Mouse (Mus musculus) spleen, postnatal 14 days (tissue): ENCODE measurements around the gene Arhgap6.

Experiments
- DNase-seq, 2 experiments: peaks; one replicate each; pipeline ENCODE4 v3.0.0; 2021 to 2022; ENCODE audit warnings: low spot score in 2 of 2

The Arhgap6 gene

DNA sequence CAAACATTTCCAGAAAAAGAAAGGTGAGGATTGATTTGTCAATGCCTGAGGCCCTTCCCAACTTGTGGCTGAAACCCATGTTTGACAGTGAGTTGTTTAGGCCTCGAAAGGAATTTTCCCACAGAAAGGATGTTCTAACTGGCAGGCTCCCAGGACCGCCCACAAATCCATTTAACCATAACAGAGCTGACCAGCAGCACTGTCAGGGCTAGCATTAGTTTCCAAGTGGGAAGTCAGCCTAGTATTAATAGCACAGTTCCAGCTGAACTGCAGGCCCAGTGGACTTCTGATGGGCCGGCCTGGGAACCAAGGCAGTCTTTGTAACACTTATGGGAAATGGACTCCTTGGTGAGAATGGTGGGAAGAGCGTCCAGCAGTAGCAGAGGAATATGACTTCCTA is 317.8 kb downstream of the Arhgap6 start:
- no peak for DNase-seq

DNA sequence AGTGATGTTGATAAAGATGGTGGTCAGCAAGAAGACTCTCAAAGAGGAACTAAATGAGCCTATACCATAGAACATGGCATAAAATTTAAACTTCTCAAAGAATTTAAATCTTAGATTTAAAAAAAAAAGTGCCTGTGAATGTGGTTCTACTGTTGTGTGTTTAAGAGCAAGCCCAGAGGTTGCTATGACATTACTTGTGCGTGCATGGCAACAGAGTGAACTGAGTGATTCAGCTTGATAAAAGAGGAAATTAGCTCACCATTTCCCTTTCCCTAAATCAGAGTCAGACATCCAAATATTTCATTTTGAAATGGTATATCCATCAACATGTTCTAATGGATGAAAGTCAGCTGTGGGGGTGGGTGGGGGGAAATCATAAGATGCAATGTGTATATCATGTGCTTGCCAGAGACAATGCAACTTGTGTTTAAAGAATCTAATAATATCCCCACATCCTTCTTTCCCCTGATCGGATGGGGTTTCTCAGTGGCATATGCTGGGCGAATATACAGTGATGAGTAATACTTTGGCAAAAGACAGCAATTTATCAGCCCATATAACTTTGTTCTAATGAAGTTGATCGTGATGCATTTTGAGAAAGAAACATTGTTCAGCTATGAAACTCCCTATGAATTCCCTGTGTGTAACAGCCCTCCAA is 328.3 kb downstream of the Arhgap6 start:
- DNase-seq: no peak

DNA sequence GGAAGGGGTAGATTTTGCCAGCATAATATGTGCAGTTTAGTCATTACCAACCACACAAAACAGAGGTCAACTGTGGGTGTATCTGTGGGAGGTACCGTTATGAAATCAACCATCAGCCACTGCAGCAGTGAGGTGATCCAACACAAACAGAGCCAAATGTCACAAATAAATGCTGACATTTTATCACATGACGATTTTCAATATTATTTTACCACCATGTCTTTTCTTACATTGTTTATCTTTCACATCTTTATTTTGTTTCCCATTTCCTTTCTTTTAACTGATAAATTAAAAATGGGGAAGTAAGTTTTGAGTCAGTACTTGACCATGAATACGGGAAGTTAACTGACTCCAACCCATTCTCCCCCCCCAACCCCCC is 328.9 kb downstream of the Arhgap6 start:
- DNase-seq: no peak

DNA sequence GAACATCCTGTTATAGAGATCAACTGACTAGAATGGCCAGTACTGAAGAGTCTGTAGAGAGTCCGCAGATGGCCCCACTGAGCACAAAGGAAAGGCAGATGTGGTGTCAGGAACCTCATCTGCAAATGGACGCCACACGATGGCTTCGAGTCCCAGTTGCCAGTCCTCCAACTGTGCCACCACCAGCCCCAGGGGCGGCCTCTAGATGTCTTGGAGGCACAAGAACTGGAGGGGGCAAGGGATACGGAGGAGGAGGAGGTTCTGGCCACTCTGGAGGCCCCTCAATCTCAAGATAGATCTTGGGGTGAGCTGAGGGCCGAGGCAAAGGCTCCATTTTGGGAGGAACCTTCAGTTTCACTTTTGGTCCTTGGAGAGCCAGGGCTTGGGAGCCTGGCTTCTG is 344.9 kb downstream of the Arhgap6 start:
- DNase-seq: no peak

DNA sequence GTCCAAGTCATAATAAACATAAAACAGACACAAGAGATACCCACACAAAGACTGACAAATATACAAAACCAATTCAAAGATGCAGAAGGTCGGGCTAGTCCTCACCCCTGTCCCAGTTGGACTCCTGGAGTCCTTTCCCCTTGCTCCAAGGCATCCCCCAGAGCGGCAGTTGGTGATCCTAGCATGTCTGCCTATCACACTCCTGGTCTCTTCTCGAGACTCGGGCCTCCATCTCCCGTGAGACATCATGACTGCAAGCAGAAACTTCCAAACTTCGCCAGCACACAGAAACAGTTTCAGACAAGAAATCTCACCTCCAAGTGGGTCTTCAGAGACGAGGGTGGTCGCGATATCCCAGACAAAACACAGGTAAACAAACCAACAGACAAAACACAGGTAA is 345.6 kb downstream of the Arhgap6 start:
- no peak for DNase-seq

DNA sequence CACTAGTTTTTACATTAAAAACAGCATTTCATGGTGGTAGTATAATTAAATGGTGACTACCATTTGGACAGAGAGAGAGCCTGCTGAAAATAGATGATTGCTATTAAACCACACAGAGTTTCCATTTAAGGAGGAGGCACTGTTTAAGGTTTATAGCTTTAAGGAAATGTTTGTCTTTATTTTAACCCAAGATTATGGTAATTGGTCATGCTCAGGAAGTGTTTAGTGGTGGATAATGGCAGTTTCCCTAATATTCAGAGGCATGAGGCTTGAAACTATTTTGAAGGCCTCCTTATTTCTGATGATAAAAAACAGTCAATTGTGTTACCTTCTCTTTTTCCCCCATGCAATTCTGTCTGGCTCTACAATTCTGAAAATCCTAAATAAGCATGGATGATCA is 358.9 kb downstream of the Arhgap6 start:
- DNase-seq: no peak

DNA sequence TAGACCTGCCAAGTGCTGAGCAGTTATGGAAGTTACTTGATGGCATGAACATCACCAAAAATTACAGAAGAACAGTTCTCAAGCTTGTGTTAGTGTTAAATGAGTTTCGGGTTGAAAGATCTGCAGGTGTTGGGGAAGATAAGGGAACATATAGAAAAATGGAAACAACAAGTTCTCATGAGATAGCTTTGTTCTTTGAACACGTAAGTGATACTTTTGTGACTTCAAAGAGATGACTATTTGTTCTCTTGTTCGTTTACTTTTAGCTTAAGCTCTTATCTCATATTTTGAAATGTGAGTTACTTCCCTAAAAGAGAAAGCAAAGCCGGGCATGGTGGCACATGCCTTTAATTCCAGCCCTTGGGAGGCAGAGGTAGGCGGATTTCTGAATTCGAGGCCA is 363.5 kb downstream of the Arhgap6 start:
- no peak for DNase-seq

DNA sequence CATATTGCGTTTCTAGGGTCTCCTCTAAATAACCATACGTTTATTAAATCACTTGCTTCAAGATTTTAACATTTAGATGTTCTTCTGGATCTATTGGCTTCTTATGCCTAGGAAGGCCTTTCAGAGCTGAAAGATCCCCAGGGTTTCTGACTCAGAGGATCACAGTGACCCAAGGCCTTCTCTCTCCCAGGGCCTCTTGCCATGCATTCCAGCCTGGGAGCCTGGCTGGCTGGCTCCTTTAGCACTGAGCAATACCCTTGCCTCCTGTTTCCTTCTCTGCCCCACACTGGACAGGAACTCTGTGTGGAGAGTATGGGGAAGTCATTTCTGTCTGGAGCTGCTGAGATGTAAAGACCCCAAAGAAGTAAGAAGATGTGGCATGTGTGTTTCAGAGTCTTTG is 376.1 kb downstream of the Arhgap6 start:
- DNase-seq: no peak

DNA sequence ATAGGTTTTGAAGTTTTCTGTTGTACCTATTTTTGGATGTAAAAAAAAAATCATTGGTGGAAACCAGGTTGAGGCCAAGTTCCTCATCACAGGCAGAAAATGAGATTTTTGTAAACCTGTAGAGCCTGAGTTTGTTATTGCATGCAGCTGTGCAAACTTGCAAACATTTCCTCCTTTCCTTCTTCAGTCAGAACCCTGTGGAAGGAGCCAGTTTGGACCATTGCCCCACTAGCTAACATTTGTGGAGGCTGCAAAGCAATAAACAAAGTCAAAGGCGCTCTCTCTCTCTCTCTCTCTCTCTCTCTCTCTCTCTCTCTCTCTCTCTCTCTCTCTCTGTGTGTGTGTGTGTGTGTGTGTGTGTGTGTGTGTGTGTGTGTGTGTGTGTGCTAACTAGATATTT is 378.9 kb downstream of the Arhgap6 start:
- no peak for DNase-seq

DNA sequence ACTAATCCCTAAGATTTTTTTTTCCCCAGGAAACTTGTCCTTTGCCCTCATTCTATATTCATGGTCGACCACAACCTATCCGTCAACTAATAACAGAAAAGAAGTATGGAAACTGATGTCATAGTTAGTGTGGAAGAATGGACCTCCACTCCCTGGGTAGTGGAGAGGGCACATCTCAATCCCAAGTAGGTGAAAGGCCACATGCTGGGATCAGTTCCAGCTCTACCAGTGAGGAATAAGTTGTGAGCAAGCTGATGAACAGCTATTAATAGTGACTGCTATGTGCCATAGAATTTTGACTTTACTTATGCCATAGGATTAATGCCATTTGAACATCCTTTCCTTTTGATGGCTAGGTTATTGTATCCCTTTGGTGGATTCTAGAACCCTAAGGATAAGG is 383.7 kb downstream of the Arhgap6 start:
- no peak for DNase-seq

DNA sequence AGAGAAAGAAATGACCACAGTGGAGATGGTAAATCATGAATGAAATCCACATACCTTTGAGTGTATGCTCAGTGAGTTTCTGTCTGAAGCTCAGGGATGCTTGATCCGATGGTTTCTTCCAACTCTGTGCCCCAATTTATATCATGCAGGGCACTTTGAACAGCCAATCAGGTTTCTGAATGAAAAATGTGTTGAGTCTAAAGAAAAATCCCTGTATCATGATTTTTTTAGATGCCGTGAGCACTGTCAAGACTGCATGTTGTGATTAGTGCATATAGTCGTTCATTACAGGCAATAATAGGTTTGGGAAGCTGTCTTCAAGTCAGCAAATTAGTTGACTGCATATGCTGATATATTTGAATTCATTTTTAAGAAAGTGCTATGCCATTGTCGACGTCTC is 392.2 kb downstream of the Arhgap6 start, which contains the start of gene Amelx:
Gene Amelx, minus strand, starts transcription at position 101 of the 400 bp plus-strand sequence.
- DNase-seq: no peak

DNA sequence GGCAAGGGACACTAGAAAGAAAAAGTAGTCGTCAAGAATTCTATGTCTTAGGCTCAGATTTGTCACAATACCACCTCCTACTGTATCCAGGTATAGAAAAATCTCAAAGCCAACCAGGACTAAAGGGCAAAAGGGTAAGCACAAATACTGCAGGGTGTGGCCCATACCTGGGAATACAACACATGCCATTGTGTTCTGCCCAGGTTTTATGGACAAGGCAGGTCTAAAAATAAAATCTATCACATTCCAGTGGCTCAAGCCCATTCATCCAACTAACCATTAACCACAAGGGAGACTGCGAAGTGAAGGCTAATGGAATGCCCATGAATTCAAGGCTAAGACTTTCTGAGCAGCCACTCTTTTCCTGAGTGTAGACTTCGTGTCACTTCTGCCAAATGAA is 415.1 kb downstream of the Arhgap6 start:
- no peak for DNase-seq

DNA sequence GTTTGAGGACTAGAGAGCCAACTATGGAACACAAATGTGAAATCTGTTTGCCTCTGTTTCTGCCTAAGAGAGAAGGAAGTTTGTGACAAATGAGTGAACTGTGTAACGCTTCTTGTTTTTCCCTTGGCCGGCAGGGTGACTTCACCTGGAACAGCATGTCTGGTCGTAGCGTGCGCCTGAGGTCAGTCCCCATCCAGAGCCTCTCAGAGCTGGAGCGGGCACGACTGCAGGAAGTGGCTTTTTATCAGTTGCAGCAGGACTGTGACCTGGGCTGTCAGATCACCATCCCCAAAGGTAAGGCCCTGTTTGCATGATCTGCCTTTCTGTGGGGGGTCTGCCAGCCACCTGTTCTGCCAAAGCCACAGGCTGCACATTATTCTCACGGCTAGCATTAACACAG is 425.2 kb downstream of the Arhgap6 start:
- no peak for DNase-seq

DNA sequence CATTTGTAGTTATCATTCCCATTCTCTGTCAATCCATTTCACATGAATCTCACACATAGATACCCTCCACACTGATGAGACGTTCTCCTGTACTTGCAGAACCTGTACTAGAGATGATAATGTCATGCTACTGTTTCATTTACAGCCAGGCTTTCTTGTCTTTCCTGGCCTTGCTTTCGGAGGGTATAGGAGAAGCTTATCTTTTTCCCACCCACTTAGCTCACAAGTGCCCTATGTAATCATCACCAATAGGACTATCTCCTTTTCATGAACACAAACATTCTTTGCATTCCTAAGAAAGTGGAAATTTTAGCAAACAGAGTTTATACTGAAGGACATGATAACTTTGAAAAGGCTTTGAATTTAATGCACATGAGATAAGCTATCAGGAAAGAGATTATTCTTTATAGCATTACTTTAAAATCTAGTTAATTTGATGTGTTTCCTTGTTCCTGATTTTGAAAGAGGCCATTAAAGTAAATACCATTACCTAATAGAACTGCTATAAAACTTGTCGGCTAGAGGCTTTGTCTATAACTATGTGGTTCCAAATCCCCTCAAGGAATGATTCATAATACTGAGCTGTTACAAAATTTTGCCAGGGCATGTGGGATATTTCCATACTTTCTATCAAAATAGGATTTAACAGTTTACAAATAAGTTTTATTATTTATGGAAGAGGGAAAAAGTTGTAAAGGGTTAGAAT is 427.6 kb downstream of the Arhgap6 start:
- DNase-seq: no peak

DNA sequence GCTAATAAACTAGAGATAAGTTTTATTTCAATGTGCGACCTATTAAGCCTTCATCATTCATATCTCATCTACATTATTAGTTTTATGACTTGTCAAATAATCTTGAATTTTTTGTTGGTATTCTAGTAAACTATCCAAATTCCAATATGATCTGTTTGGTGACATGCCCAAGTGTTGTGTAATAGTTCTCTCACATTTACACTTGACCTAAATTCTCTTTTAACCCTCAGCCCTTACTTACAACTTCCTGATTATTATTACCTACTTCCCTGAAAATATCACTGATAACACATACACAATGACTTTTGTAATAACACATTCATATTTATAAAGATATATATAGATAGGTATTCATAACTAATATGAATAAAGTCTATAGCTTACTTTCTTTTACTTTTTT is 461.0 kb downstream of the Arhgap6 start:
- DNase-seq: no peak

DNA sequence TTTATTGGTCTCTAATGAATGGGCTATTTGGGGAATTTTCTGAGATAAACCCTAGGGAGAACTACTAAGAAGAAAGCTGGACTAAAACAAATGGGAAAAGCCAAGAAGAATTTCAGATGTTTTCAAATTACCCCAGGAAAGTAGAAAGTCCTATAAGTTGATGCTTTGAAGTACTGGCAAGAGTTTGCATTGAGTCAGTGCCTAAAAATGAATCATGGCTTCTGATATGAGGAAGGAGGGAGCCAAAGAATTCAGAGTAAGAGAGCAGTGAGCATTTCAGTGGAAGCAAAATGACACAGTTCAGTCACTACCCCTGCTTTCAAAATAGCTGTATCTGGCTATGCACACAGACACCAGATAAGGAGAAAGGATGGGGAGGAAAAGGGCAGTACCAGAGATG is 461.8 kb downstream of the Arhgap6 start:
- DNase-seq: no peak

DNA sequence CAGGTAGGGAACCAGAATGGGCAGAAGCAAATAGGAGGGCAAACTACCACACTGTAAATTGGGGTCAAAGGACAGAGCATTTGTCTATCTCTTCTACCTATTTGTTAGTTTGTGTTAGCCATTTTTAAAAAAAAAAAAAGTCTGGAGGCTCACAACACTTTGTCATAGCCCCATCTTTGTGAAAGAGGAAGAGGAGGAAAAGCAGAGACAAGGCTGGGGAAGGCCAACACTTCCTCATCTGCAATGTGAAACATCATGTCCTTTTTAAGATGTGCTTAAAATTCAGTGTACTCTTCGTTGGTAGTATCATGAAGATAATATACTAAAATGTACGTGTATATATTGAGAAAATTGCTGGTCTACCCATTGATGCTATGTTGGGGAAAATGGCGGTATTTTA is 466.1 kb downstream of the Arhgap6 start:
- DNase-seq: no peak

DNA sequence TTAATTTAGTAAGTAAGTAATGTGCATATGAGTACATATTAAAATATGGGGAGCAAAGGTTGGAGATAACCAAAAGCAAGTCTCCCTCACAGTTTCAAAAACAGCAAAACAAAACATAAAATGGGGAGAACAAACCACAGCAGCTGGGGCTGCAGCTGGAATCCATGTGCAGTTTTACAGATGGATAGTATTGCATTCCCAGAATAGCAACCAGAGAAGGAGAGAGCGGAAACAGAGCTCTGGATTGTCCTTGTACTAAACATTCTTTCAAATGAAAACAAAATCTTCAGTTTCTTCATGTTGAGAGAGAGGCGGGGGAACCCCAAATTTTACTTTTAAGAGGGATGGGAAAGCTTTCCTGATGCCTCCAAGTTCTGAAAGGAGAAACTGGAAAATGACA is 467.3 kb downstream of the Arhgap6 start:
- DNase-seq: no peak

DNA sequence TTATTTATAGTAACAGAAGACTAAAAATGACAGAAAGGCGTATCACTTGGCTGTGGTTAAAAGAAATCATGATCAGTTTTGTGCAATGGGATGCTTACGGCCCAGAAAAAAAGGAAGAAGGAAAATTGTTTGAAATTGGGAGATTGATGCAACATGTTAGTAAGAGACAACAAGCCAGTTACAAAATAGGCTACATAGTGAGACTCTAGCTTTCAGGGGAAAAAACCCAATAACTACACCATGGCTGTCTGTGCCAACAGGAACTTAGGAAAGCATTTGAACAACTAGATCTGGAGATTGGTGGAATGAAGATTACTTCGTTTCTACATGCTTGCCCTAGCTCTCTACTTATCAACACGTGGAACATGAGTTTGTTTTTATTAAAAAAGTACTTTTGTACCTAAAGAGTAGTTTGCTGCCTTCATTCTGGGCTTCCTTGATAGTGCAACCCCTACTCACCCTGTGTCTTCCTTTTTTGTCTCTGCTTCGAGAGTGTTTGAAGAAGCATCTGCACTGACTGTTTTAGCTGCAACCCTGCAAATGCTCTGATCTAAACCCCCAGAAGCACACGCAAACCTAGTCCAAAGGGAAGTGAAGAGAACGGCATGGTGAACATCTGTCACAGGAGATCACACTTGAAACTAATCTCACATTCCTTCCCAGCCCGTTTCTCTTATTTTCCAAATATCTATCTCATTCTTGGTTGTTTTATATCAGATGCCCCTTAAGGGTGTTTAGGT is 468.7 kb downstream of the Arhgap6 start:
- DNase-seq: no peak

DNA sequence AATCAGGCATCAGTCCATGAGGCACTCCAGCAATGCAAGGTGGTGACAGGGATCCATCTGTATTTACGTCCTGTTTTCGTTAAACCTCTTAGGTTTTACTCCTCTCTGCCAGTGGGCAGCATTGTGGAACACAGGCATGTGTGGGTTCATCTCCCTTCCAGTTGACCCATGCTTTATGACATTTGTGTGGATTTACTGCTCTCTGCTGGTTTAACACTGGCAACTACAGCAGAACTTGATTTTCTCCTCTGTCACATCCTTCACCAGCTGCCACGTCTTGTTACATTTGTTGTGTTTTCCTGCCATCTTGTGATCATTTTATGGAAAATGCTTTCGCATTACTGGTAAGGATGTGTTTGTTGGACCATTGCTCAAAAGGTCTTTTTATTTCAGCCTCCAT is 504.7 kb downstream of the Arhgap6 start:
- no peak for DNase-seq

DNA sequence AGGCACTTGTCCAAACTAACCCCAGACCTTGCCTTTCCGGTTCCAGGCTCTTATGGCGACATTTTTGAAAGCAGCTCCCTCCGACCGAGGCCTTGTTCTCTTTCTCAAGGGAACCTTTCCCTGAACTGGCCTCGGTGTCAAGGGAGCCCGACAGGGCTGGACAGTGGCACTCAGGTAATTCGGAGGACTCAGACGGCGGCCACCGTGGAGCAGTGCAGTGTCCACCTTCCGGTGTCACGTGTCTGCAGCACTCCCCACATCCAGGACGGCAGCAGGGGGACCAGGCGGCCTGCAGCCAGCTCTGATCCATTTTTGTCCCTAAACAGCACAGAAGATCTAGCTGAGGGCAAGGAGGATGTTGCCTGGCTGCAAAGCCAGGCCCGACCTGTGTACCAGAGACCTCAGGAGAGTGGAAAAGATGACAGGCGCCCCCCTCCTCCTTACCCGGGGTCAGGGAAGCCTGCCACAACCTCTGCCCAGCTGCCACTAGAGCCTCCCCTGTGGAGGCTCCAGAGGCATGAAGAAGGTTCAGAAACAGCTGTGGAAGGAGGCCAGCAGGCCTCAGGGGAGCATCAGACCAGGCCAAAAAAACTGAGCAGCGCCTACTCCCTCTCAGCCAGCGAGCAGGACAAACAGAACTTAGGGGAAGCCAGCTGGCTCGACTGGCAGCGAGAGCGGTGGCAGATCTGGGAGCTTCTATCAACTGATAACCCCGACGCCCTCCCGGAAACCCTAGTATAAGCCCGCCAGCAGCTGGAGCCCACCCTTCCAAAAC is 507.6 kb downstream of the Arhgap6 start:
- DNase-seq: no peak

DNA sequence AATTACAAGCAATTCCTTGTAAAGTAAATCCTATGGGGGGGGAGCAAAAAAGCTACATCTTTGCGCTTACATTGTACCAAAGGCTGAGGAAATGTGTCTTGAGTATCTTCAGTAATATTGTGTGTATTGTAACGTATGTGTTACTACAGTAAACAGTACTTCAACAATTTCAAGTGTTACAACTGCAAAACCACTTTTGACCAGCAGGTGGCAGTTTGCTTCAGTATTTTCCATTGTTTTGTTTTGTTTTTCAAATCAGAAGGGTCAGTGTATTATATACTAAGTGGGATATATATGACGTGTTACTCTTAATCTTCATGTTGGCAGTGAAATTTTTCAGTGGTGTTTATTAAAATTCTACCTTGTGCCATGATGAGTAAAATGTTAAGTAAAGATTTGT is 509.0 kb downstream of the Arhgap6 start:
- DNase-seq: peak in 1 of 2 experiments; percentile 14
